23 mouse cellular contexts compared by ENCODE assay signal in the genomic region with DNA sequence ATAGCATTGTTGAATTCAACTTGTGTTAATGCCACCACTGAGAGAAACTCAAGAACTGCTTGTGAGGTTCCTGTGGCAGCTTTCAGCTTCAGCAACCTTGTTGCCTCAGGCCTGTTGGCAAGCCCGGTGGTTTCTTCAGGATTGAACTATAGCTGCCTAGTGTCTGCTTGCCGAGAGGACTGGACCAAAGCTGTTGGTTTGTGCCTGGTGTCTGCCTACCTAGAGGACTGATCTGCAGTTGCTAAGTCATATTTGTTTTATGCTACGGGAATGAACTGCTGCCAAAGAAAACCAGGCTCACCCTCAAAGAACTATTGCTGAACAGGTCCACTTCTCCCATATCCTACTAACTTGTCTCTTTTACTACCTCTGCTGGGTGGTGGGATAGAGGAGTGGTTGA. TPM values are rescaled to one million over a fixed set of nuclear protein-coding genes. Genes with fewer than 3 reads are reported as not detected.
DNase-seq lines count a peak whose midpoint lies in the region; ATAC-seq and TF ChIP-seq lines count a peak whose summit lies in the region.
"Had no signal": no experiment of that assay in that cellular context is flagged by ENCODE, and none has a peak within 500 bp of the region (broad histone marks: within the 10 kb centered on the region; RNA-seq: fewer than 3 reads in every experiment).

No protein-coding gene starts in this region.

- no peak overlapping the region for H3K4me2 ChIP-seq in midbrain, embryonic 11.5 days
- no peak overlapping the region for H3K4me2 ChIP-seq in midbrain, embryonic 13.5 days (replicated peaks)

- peaks cover 9% of the 10 kb centered on the region for H3K4me1 ChIP-seq in heart, embryonic 10.5 days
- H3K4me1 ChIP-seq in kidney, adult 2 months (ENCODE audit: control insufficient read depth, insufficient read depth, low read length), result no peaks in the 10 kb centered on the region
- H3K4me1 ChIP-seq in midbrain, embryonic 11.5 days (ENCODE audit: control insufficient read depth, insufficient read depth, low read length), result no peaks in the 10 kb centered on the region; the same call in 1 of the 2 replicates
- 0 out of 2 replicates have a peak, but pooled peaks cover 7% of the 10 kb centered on the region for H3K4me1 ChIP-seq in midbrain, embryonic 13.5 days (replicated peaks)

- peak; percentile 51 for DNase-seq in heart, adult 11 months
- no peak for DNase-seq in heart, postnatal 4 days
- DNase-seq in heart, embryonic 10.5 days (ENCODE audit: low spot score), result peak; percentile 35
- DNase-seq in heart, adult 9 months (ENCODE audit: low spot score in 2 of 2), result no peak
- DNase-seq in kidney, adult 2 months, result peak; percentile 14
- DNase-seq in kidney, postnatal 14 days, result no peak
- DNase-seq in midbrain, embryonic 11.5 days (ENCODE audit: low spot score, missing footprints), result peak; percentile 67
- DNase-seq: adrenal gland, adult 2 months; adrenal gland, adult 8-10 months; adrenal gland, postnatal 10 days; adrenal gland, postnatal 14 days; adrenal gland, postnatal 25 days; adrenal gland, postnatal 36 days; B cell, adult 2 months; cerebellum, adult 11 months; cerebellum, adult 11-12 months had no signal

- no peak for TF ChIP-seq POLR2A in kidney, adult 2 months (IDR thresholded peaks at IDR 0.05; ENCODE audit: low read depth, low read length)

- ATAC-seq in midbrain, embryonic 11.5 days (ENCODE audit: low FRiP score), result no peak
- no peak for ATAC-seq in midbrain, embryonic 13.5 days
- ATAC-seq: activated CD4-positive, CD25-positive, alpha-beta regulatory T cell, adult 4 months; CD4-positive, CD25-positive, alpha-beta regulatory T cell, adult 4 months; Patski had no signal

- no peak for TF ChIP-seq CTCF in kidney, adult 2 months (conservative IDR thresholded peaks at IDR 0.05; ENCODE audit: insufficient read depth, insufficient read length, low read depth, low read length)

- no peaks in the 10 kb centered on the region for H3K36me3 ChIP-seq in heart, embryonic 10.5 days
- no peaks in the 10 kb centered on the region for H3K36me3 ChIP-seq in kidney, adult 2 months (ENCODE audit: control insufficient read depth, insufficient read depth, low read length)
- H3K36me3 ChIP-seq in midbrain, embryonic 11.5 days (ENCODE audit: control insufficient read depth, insufficient read depth, low read length), result no peaks in the 10 kb centered on the region
- H3K36me3 ChIP-seq in midbrain, embryonic 13.5 days, result no peaks in the 10 kb centered on the region
- H3K36me3 ChIP-seq: G1E had no signal

- no peak overlapping the region for H3K4me3 ChIP-seq in heart, embryonic 10.5 days
- H3K4me3 ChIP-seq in kidney, adult 2 months (ENCODE audit: insufficient read depth, low read depth, low read length), result no peak overlapping the region
- no peak overlapping the region for H3K4me3 ChIP-seq in midbrain, embryonic 11.5 days (ENCODE audit: low read depth, low read length)
- H3K4me3 ChIP-seq in midbrain, embryonic 13.5 days (replicated peaks), result no peak overlapping the region

- WGBS in heart, embryonic 10.5 days, result 84% methylated on average over 3 of the region's 3 CpGs
- WGBS in kidney, adult 2 months, result 57% methylated on average over 3 of the region's 3 CpGs
- 89% methylated on average over 3 of the region's 3 CpGs for WGBS in midbrain, embryonic 11.5 days
- WGBS in midbrain, embryonic 13.5 days, result 86% methylated on average over 3 of the region's 3 CpGs

- no peak overlapping the region for H3K9ac ChIP-seq in midbrain, embryonic 11.5 days (ENCODE audit: low read length)
- H3K9ac ChIP-seq in midbrain, embryonic 13.5 days (replicated peaks), result no peak overlapping the region

- no peaks in the 10 kb centered on the region for H3K9me3 ChIP-seq in heart, embryonic 10.5 days
- H3K9me3 ChIP-seq in midbrain, embryonic 11.5 days (ENCODE audit: control insufficient read depth, low read length), result no peaks in the 10 kb centered on the region
- no peaks in the 10 kb centered on the region for H3K9me3 ChIP-seq in midbrain, embryonic 13.5 days
- H3K9me3 ChIP-seq: G1E had no signal

- no peak overlapping the region for H3K27ac ChIP-seq in heart, embryonic 10.5 days
- no peak overlapping the region for H3K27ac ChIP-seq in kidney, adult 2 months (ENCODE audit: insufficient read depth, low read depth, low read length)
- H3K27ac ChIP-seq in midbrain, embryonic 11.5 days (ENCODE audit: low read depth, low read length), result no peak overlapping the region
- no peak overlapping the region for H3K27ac ChIP-seq in midbrain, embryonic 13.5 days

- no peaks in the 10 kb centered on the region for H3K27me3 ChIP-seq in heart, embryonic 10.5 days (ENCODE audit: insufficient read depth, poor library complexity, severe bottlenecking)
- H3K27me3 ChIP-seq in kidney, adult 2 months (replicated peaks; ENCODE audit: control insufficient read depth, insufficient read depth, low read length), result no peaks in the 10 kb centered on the region
- no peaks in the 10 kb centered on the region for H3K27me3 ChIP-seq in midbrain, embryonic 11.5 days (ENCODE audit: control insufficient read depth, insufficient read depth, low read length)
- H3K27me3 ChIP-seq in midbrain, embryonic 13.5 days, result no peaks in the 10 kb centered on the region
- H3K27me3 ChIP-seq: CH12.LX, Patski had no signal

RNA-seq across cellular contexts. Expression of a gene that starts 7.8 kb away (rescaled TPM):
- total RNA-seq in heart, postnatal 4 days (2021), result 1 to 10 TPM; 4.4 to 4.9 TPM
- polyA plus RNA-seq in heart, embryonic 10.5 days (2016; fragmentation: Nextera tagmentation; extraction: Ambion mirVana), result 6.7 and 7.4 TPM in 2 replicates
- 4.0 and 4.5 TPM in 2 replicates for polyA plus RNA-seq in kidney, adult 2 months (2012; rRNA removed)
- polyA plus RNA-seq in midbrain, embryonic 11.5 days (2014; fragmentation: Nextera tagmentation; extraction: Ambion mirVana), result 6.4 and 7.6 TPM in 2 replicates
- polyA plus RNA-seq in midbrain, embryonic 13.5 days (2015; fragmentation: Nextera tagmentation; extraction: Ambion mirVana), result 7.3 and 8.3 TPM in 2 replicates

RNA-seq across cellular contexts. Expression of a gene that starts 40.7 kb away (rescaled TPM):
- total RNA-seq in heart, postnatal 4 days (2021), result 1 to 10 TPM; 2.3 to 2.7 TPM
- polyA plus RNA-seq in heart, embryonic 10.5 days (2016; fragmentation: Nextera tagmentation; extraction: Ambion mirVana), result 3.5 and 3.6 TPM in 2 replicates
- polyA plus RNA-seq in kidney, adult 2 months (2012; rRNA removed), result 1.8 and 2.3 TPM in 2 replicates
- polyA plus RNA-seq in midbrain, embryonic 11.5 days (2014; fragmentation: Nextera tagmentation; extraction: Ambion mirVana), result 5.0 and 6.0 TPM in 2 replicates
- polyA plus RNA-seq in midbrain, embryonic 13.5 days (2015; fragmentation: Nextera tagmentation; extraction: Ambion mirVana), result 3.0 and 4.3 TPM in 2 replicates
- total RNA-seq: CH12.LX, MEL had no signal

Comparison
In these comparisons a context has a peak if more than half of its experiments do, and no peak if none do; other contexts are left out.
1. DNase-seq: peak in heart, adult 11 months (single experiment), heart, embryonic 10.5 days (single experiment), kidney, adult 2 months (single experiment) and midbrain, embryonic 11.5 days (single experiment); none in heart, postnatal 4 days (single experiment), heart, adult 9 months (0 of 2) and kidney, postnatal 14 days (single experiment).